Mouse (Mus musculus) Patski (cell line): ENCODE measurements around the gene Ly6g5c. TPM values are rescaled to one million over a fixed set of nuclear protein-coding genes. Genes with fewer than 3 reads are reported as not detected.

Experiments
- ATAC-seq: fragments of 100-300 bp; one replicate; pipeline ENCODE4 v1.8.0; 2021
- CTCF ChIA-PET: fragments of 350-600 bp; sonication (Branson Sonifier 250); formaldehyde crosslinking; loops from one replicate; lab custom pipeline; 2022; ENCODE audit warnings: inconsistent platforms; lab: Charles Lee
- POLR2A ChIA-PET: fragments of 350-600 bp; sonication (Branson Sonifier 250); formaldehyde crosslinking; loops from one replicate; lab custom pipeline; 2022; ENCODE audit warnings: antibody characterized with exemption, inconsistent platforms; lab: Charles Lee
- DNase-seq: peaks from one replicate; pipeline ENCODE4 v3.0.0-alpha.2; 2011; ENCODE audit warnings: low read depth, low spot score
- H3K27me3 ChIP-seq: fragments of 371-371 bp; one replicate; pipeline ENCODE4 v1.5.1; 2021
- CTCF ChIP-seq: fragments of 100-300 bp; IDR thresholded peaks from one replicate; pipeline ENCODE4 v1.5.1; 2021
- in situ Hi-C: fragments of 300-500 bp; cut with MboI; formaldehyde crosslinking; loops from 3 replicates; pipeline ENCODE4 v1.11.1; 2018; ENCODE audit warnings: low pct_unique_long_range_greater_than_20kb, mixed read lengths
- polyA plus RNA-seq: library from polyadenylated mRNA; unstranded; gene quantifications from one replicate; pipeline ENCODE4 v1.2.3, GENCODE M21; 2021

The Ly6g5c gene
- polyA plus RNA-seq, 1 experiment from 2014 or later: not detected

DNA sequence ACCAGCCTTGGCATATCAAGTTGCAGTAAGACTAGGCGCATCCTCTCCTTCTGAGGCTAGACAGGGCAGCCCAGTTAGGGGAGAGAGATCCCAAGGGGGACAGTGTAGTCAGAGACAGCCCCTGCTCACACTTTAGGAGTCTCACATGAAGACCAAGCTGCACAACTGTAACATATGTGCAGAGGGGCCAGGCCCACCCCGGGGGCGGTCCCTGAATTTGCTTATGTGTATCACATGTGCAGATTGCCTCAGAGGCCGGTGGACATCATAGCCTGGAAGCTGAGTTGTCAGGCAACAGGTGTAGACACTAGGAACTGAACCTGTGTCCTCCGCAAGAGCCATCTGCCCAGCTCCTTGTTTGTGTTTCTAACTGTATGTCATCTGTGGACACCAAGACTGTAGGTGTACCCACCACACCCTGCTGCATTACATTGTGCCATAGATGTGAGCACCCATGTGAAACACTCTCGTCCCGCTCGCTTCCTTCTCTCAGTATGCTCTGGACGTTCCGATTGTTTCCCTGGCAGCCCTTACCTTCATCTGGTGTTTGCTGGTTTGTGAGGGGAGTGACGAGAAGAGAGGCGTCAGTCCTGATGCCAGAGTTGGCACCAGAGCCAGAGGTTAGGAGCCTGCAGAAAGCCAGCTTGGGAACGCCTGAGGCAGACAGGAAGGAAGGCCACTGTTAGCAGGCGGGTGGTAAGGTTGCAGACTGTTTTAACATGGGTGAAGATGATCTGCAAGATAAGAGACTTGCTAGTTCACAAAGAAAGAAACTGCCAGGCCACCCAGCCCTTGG, 15.5 kb upstream of the Ly6g5c start:
- DNase-seq: no peak
- no peaks in the 10 kb centered on the region for H3K27me3 ChIP-seq
- TF ChIP-seq CTCF: no peak
- in situ Hi-C loops: no loop called here
- POLR2A ChIA-PET: no interaction called here
- no peak for ATAC-seq
- CTCF ChIA-PET: no interaction called here

DNA sequence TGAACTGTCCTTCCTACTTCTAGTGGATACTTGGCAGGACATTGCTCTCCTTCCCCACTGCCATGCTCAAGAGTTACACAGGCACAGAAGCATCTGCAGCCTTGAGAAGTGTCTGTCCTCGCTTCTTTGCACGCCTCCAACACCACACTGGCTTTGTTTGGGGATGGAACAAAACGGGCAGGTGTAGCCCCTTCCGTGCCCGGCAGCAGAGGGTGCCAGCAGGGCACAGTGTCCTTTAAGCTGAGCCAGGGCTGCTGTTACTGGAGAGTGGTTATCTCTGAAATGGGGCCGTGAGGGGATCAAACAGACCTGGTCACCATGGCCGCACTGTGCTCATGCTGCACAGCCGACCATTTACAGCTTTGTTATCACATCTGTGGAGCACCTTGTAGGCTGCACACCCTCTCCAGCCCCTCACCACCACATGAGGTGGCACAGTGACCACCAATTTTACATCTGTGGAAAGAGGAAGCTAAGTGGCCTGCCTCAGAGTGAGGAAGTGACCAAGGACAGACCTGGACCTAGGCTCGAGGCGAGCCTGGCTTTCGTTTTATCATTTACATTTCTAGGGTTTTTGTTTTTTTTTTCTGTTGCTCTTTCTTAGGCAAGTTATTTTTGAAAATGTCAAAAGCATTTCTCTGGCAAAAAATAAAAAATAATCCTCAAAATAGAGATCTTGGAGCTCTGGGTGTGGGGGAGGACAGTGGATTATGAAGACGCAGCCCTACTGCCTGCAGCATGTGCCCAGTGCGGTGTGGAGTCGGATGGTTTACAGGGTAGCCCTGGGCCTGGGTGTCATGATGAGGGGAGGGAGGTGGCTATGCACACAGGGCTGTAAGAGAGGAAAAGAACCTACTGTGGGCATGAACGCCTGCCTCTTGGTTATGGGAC, 13.4 kb upstream of the Ly6g5c start:
- no peaks in the 10 kb centered on the region for H3K27me3 ChIP-seq
- POLR2A ChIA-PET: interaction anchor here (0.5 to 1.0 kb wide), 2 partner anchors 31 to 69 kb away, joined by 3 read pairs; partner anchors contain the start of gene D17H6S53E
- ATAC-seq: no peak
- in situ Hi-C loops: no loop called here
- CTCF ChIA-PET: interaction anchor here (1.3 kb wide), 1 partner anchor 27 kb away, joined by 3 read pairs; the partner anchor contains the start of genes Csnk2b and Gpank1
- no peak for TF ChIP-seq CTCF
- DNase-seq: no peak

DNA sequence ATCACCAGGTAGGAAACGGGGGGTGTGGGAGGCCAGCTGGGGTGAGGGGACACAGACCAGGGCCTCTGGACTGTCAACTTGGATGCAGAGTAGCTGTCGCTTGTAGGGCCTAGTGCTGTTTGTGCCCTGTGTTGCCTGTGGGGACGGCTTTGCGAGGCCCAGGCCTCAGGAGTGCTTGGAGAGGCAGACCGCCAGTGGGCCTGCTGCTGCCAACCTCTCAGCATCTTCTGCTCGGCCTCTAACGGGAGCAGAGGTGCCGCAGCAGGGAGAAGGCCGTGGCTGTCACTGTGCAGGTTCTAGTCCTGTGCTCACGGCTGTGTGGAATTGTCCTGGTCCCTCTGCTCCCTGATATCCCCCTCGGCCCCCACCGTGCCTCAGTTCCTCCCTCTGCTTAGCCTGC, 11.5 kb upstream of the Ly6g5c start:
- ATAC-seq (no peak), DNase-seq (no peak)
- ChIA-PET CTCF (interaction anchor here (1.1 kb wide), 1 partner anchor 9 kb away, joined by 4 read pairs; no protein-coding TSS in a partner anchor), POLR2A (no interaction called here)
- no peaks in the 10 kb centered on the region for H3K27me3 ChIP-seq
- no peak for TF ChIP-seq CTCF
- in situ Hi-C loops: no loop called here

DNA sequence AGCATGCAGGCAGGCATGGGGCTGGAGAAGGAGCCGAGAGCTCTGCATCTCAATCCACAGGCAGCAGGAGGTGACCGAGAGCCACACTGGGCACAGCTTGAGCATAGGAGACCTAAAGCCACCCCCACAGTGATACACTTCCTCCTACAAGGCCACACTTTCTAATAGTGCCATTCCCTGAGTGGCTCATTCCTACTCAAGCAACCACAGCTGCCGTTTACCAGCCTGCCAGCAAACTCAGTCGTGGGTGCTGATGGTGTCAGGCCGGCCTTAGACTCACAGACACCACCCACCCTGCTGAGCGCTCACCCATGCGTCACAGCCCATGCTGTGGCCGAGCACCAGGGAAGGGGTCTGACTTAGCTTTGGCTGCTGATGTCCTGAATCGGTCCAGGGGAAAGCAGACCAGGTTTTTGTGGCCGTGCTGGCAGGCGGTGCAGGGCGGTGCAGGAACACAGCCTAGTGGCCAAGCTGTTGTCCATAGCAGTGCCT, 10.9 kb upstream of the Ly6g5c start:
- POLR2A ChIA-PET: interaction anchor here (1.1 kb wide), 1 partner anchor 19 kb away, joined by 4 read pairs; no protein-coding TSS in a partner anchor
- DNase-seq: no peak
- ATAC-seq: no peak
- CTCF ChIA-PET: interaction anchor here (0.7 kb wide), 1 partner anchor 75 kb away, joined by 3 read pairs; no protein-coding TSS in a partner anchor
- no peak for TF ChIP-seq CTCF
- in situ Hi-C loops: no loop called here
- H3K27me3 ChIP-seq: no peaks in the 10 kb centered on the region

DNA sequence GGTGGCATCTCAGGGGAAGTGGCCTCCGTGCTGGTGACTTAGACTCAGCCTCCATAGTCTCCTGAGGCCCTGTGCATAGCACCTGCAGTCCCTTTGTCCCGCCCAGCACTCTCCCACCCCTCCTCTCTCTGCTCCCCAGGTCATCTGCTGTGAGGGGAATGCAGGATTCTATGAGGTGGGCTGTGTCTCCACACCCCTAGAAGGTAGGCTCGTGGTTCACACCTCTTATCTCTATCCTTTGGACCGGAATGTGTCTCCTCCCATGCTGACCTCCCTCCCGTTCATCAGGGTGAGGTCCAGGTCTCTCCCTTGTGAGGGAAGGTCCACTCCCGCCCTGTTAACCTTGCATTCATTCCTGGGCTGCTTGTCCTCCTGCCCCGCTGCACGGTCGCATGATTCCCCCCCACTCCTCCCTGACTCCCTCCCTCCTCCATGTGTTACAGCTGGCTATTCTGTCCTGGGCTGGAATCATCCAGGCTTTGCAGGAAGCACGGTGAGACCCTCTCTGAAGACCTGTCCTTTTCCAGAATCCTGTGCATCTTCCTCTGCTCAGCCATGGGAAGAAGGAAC, 7.8 kb upstream of the Ly6g5c start:
- DNase-seq (no peak), ATAC-seq (no peak)
- TF ChIP-seq CTCF: no peak
- POLR2A ChIA-PET: no interaction called here
- in situ Hi-C loops: no loop called here
- no peaks in the 10 kb centered on the region for H3K27me3 ChIP-seq
- CTCF ChIA-PET: no interaction called here

DNA sequence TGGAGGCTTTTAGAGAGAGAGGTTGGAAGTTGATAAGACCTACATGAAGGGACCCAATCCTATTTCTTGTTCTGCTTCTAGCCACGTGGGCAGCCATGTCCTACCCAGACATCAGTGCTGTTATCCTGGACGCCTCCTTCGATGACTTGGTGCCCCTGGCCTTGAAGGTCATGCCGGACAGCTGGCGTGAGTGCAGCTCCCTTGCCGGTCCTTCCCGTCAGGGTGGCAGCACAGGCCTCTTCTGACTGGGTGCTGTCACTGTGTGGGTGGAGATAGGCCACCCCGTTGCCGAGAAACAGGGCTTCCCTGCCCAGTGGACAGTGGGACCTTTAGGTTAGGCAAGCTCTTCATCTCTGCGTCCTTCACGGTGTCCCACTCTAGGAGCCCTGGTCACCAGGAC, 6.9 kb upstream of the Ly6g5c start:
- no peak for TF ChIP-seq CTCF
- H3K27me3 ChIP-seq: no peaks in the 10 kb centered on the region
- ChIA-PET CTCF (no interaction called here), POLR2A (interaction anchor here (0.8 kb wide), 1 partner anchor 99 kb away, joined by 3 read pairs; no protein-coding TSS in a partner anchor)
- no peak for ATAC-seq
- DNase-seq: no peak
- in situ Hi-C loops: no loop called here

DNA sequence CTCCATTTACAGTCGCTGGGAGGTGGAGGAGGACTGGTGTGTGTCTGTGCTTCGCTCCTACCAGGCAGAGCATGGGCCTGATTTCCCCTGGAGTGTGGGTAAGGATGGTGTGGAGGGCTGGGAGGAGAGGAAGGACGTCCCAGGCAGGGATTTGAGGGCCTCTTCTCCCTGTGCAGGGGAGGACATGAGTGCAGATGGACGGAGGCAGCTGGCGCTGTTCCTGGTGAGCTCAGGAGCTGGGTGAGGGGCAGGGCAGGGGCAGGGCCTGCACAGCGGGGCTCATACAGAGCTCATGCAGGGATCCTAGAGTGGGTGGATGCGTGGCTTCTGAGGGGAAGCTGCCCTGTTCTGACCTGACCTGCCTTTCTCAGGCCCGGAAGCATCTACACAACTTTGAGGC, 5.8 kb upstream of the Ly6g5c start:
- ATAC-seq: no peak
- POLR2A ChIA-PET: interaction anchor here (0.8 kb wide), 1 partner anchor 151 kb away, joined by 3 read pairs; no protein-coding TSS in a partner anchor
- in situ Hi-C loops: no loop called here

DNA sequence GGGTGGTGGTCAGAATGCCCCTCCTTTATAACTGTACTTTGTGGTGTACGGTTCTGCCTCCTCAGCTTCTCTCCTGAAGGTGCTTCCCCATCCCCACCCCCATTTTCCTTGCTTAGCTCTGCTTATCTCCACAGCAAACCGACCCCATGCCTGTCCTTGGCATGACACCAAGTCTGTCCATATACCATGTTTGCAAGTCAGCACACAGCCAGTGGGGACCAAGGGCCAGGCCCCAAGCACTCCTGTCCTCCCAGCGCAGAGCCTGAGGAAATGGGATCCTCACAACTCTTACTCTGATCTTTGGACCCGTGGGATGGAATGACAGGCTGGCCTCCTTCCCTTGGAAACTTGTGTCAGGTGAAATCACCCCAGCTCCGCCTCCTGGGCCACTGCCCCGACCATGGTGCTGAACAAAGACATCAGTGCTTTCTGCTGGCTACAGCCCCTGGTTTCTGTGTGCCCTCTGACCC, 4.8 kb upstream of the Ly6g5c start:
- no peak for TF ChIP-seq CTCF
- no peaks in the 10 kb centered on the region for H3K27me3 ChIP-seq
- ChIA-PET CTCF (no interaction called here), POLR2A (interaction anchor here (0.6 kb wide), 1 partner anchor 9 kb away, joined by 4 read pairs; no protein-coding TSS in a partner anchor)
- DNase-seq (no peak), ATAC-seq (no peak)
- in situ Hi-C loops: no loop called here

More for the DNA sequence above, 5.8 kb upstream of the Ly6g5c start:
- no peaks in the 10 kb centered on the region for H3K27me3 ChIP-seq
- CTCF ChIA-PET: no interaction called here
- no peak for TF ChIP-seq CTCF
- DNase-seq: no peak

DNA sequence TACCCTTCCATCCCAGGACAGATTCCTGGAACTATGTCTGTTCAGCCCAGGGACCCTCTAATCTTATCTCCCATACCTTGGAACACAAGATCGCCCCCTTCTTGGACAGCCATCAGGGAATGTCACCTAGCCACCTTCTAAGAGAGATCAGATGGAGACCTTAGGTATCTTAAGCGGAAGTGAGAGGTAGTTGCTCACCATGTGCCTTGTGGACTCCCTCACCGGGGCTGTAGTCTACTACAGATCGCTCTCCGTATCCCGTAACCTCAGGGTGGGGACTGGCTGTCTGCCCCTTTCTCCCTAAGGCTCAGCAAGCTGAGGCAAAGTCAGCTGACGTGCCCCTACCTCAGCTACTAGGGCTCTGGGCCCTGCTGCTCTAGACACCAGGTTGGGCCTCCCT, 4.0 kb upstream of the Ly6g5c start:
- DNase-seq (no peak), ATAC-seq (no peak)
- POLR2A ChIA-PET: interaction anchor here (1.0 kb wide), 1 partner anchor 14 kb away, joined by 4 read pairs; no protein-coding TSS in a partner anchor
- no peak for TF ChIP-seq CTCF
- in situ Hi-C loops: no loop called here
- no peaks in the 10 kb centered on the region for H3K27me3 ChIP-seq
- CTCF ChIA-PET: interaction anchor here (0.9 to 1.5 kb wide), 2 partner anchors 97 to 156 kb away, joined by 3 read pairs; no protein-coding TSS in a partner anchor
